Mouse (Mus musculus) cortical plate, adult 2 months (tissue): Measurements from ENCODE around the gene Slc7a14. TPM values are rescaled to one million over a fixed set of nuclear protein-coding genes. Genes with fewer than 3 reads are reported as not detected.
A peak's percentile ranks its signal among the peaks of the same experiment; 100 is the strongest.
"Not testable (repeated sequence)": the region's sequence is repeated elsewhere in the genome, so short reads cannot be mapped to it uniquely, and the experiment has no call there.

Experiments
- H3K27ac ChIP-seq: fragments of 200-500 bp; 2 replicates; pipeline ENCODE4 v1.5.1; 2012; ENCODE audit warnings: low read length, control low read depth, inconsistent platforms; ENCODE audit not compliant: insufficient read depth
- H3K4me1 ChIP-seq: fragments of 200-500 bp; 2 replicates; pipeline ENCODE4 v1.6.1; 2011; ENCODE audit warnings: low read length; ENCODE audit not compliant: control insufficient read depth, insufficient read depth
- H3K4me3 ChIP-seq: fragments of 200-500 bp; 2 replicates; pipeline ENCODE4 v1.5.1; 2011; ENCODE audit warnings: mild to moderate bottlenecking, low read length, control low read depth; ENCODE audit not compliant: insufficient read depth
- CTCF ChIP-seq: fragments of 200-500 bp; IDR thresholded peaks from 2 replicates; pipeline ENCODE4 v1.5.1; 2011; ENCODE audit warnings: mild to moderate bottlenecking, control low read depth, low read length; ENCODE audit not compliant: insufficient read depth; ENCODE audit errors: extremely low read depth
- POLR2A ChIP-seq: fragments of 200-500 bp; IDR thresholded peaks from 2 replicates; pipeline ENCODE4 v1.6.1; 2011; ENCODE audit warnings: mild to moderate bottlenecking, low read length, control low read depth; ENCODE audit not compliant: insufficient read depth; ENCODE audit errors: extremely low read depth
- polyA plus RNA-seq: library from polyadenylated mRNA; depleted of rRNA; stranded (reverse); fragments of >200 nt; gene quantifications from 2 replicates; pipeline ENCODE4 v1.2.3, GENCODE M21; 2012

The Slc7a14 gene
- polyA plus RNA-seq, 1 experiment = 19.8 TPM

DNA sequence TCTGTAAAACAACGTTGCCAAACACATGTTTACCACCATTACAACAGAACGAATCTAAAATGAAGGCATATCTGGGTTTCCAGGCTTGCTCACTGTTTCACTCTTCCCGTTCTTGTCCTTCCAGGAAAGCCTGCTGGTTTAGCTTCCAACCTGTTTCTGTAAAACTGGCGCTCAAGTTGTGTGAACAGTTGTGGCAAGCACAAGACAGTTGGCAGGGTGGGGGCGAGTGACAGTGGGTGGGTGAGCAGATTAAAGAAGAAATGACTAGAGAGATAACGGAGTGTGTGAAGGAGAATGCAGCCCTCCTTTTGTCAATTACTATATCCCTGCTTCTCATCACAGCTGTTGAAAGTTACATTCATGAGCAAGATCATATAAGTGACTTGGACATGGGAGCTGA lies 2.2 kb downstream of the Slc7a14 start:
- no peak overlapping the region for H3K27ac ChIP-seq
- TF ChIP-seq CTCF = no peak
- TF ChIP-seq POLR2A = no peak
- peak overlapping the region; percentile 94 for H3K4me3 ChIP-seq
- peaks cover 6% of the 10 kb centered on the region; the same call in 1 of the 2 replicates for H3K4me1 ChIP-seq

GRCm38 (mm10) chr3:31291673-31292602 lies 18.2 kb downstream of the Slc7a14 start:
- H3K27ac ChIP-seq = no peak overlapping the region
- TF ChIP-seq CTCF = no peak
- no peak for TF ChIP-seq POLR2A
- no peak overlapping the region for H3K4me3 ChIP-seq
- peaks cover 1% of the 10 kb centered on the region; the same call in 1 of the 2 replicates for H3K4me1 ChIP-seq

- H3K4me3 ChIP-seq = no peak overlapping the region
- no peak for TF ChIP-seq POLR2A
- TF ChIP-seq CTCF = no peak
- H3K4me1 ChIP-seq = no peaks in the 10 kb centered on the region; the same call in none of the 2 replicates
- no peak overlapping the region for H3K27ac ChIP-seq
These were observed 22.7 kb downstream of the Slc7a14 start for GRCm38 (mm10) chr3:31287421-31287948.

DNA sequence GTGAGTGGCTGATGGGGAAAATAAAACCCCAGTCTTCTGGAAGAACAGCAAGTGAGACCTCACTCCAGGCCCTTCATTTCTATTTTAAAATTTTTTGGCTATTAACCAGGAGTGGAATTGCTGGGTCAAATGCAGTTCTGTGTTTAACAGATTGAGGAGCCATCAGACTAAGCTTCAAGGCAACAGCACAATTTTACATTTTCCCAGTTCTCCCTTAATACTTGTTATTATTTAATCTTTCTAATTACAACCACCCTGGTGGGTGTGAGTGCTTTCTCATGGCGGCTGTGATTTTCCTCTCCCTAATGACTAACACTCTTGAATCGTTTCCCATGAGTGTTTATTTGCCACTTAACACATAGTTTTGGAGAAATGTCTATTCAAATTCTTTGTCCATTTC lies 29.1 kb downstream of the Slc7a14 start:
- Histone ChIP-seq H3K4me3 (no peak overlapping the region), H3K27ac (no peak overlapping the region), H3K4me1 (no peaks in the 10 kb centered on the region; the same call in none of the 2 replicates)
- TF ChIP-seq POLR2A = no peak
- no peak for TF ChIP-seq CTCF

GRCm38 (mm10) chr3:31274875-31275274 lies 35.3 kb downstream of the Slc7a14 start:
- H3K4me1 ChIP-seq = peaks cover 9% of the 10 kb centered on the region
- no peak overlapping the region for H3K4me3 ChIP-seq
- TF ChIP-seq POLR2A (no peak), CTCF (no peak)
- H3K27ac ChIP-seq = no peak overlapping the region

DNA sequence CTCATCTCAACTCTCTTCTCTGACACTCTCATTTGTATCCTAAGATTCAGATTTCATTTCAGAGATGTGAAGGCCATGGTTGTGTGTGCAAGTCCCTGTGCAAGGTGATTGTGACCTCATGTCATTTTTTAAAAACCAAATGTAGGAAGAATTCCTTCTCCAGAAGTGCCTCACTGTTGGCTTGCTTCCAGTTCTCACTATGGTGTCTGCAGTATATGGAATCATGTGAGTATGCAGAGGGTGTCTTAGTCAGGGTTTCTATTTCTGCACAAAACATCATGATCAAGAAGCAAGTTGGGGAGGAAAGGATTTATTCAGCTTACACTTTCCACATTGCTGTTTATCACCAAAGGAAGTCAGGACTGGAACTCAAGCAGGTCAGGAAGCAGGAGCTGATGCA lies 36.9 kb downstream of the Slc7a14 start:
- H3K4me3 ChIP-seq, H3K4me1 ChIP-seq: not testable (repeated sequence)
- H3K27ac ChIP-seq = peak overlapping the region; percentile 58; the same call in 1 of the 2 replicates

DNA sequence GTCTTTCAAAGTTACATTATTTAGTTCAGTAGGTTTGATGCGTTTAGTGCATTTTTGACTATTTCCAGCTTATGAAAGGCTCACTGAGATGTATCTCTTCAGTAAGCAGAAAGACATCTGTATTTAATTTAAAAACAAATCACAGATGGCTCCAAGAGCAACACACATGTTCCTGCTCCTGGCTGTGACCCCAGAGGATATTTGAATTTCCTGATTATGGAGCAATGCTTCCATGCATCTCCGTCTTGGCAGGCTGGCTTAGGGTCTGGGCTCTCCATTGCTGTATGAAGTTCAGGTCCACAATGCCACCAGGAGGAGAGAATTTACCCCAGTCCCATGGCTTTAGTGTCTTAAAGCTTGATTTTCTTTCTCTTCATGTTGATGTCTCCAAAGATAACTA lies 37.5 kb downstream of the Slc7a14 start:
- Histone ChIP-seq H3K4me1 (peaks cover 9% of the 10 kb centered on the region), H3K27ac (peak overlapping the region; percentile 58; the same call in 1 of the 2 replicates), H3K4me3 (no peak overlapping the region)
- TF ChIP-seq POLR2A = no peak

- no peak overlapping the region for H3K4me3 ChIP-seq
- H3K27ac ChIP-seq = no peak overlapping the region
- no peak for TF ChIP-seq POLR2A
- TF ChIP-seq CTCF = no peak
- H3K4me1 ChIP-seq = peaks cover 10% of the 10 kb centered on the region
These were observed 40.4 kb downstream of the Slc7a14 start for GRCm38 (mm10) chr3:31269551-31270317.

DNA sequence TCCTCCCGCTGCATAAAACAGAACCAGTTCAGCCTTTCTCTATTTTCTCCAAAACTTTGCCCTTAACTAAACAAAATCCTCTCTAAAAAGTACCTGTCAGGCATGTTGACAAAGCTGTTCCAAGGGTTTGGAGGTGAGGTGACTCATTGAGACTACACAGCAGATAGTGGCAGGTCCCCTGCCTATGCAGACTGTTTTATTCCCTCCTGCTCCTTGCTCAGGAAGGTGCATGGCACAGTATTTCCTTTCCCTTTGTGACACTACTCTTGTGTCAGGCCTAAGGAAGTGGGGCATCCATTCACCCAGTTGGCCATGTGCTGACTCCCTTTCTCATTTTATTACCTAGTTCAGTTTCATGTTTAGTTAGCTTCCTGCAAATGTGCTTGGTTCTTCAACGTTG lies 42.3 kb downstream of the Slc7a14 start:
- Histone ChIP-seq H3K4me1 (peaks cover 5% of the 10 kb centered on the region), H3K27ac (no peak overlapping the region), H3K4me3 (no peak overlapping the region)
- TF ChIP-seq POLR2A (no peak), CTCF (no peak)
